Mouse (Mus musculus): ENCODE measurements around the gene Dcst1. TPM values are rescaled to one million over a fixed set of nuclear protein-coding genes. Genes with fewer than 3 reads are reported as not detected.
A peak's percentile ranks its signal among the peaks of the same experiment; 100 is the strongest.

Gene Dcst1
- polyA plus RNA-seq, 1 experiment from 2014 or later = 0.15 TPM

GRCm38 (mm10) chr3:89367338-89367737 is 2.3 kb upstream of the Dcst1 start:
- H3K4me3 ChIP-seq (ENCODE audit: low read depth, low read length) = no peak overlapping the region
- H3K27me3 ChIP-seq (ENCODE audit: insufficient read depth, low read length) = no peaks in the 10 kb centered on the region
- H3K9me3 ChIP-seq (ENCODE audit: low read length) = no peaks in the 10 kb centered on the region
- H3K27ac ChIP-seq (ENCODE audit: low read depth) = no peak overlapping the region
- no peak for TF ChIP-seq CTCF (IDR thresholded peaks at IDR 0.05; ENCODE audit: low read depth)
- TF ChIP-seq EP300 (IDR thresholded peaks at IDR 0.05; ENCODE audit: low read depth) = no peak
- 57% methylated on average over 11 of the region's 11 CpGs for WGBS (ENCODE audit: insufficient replicate concordance)
- H3K4me2 ChIP-seq (ENCODE audit: low read depth, low read length) = no peak overlapping the region
- no peak overlapping the region for H3K9ac ChIP-seq (replicated peaks)
- ATAC-seq (peak; percentile 48), DNase-seq (peak; percentile 17)
- H3K4me1 ChIP-seq (ENCODE audit: insufficient read depth) = no peaks in the 10 kb centered on the region
- no peaks in the 10 kb centered on the region for H3K36me3 ChIP-seq (replicated peaks; ENCODE audit: insufficient read depth, low read length)

- no peak for ATAC-seq
- Histone ChIP-seq H3K27me3 (ENCODE audit: insufficient read depth, low read length) (no peaks in the 10 kb centered on the region), H3K9me3 (ENCODE audit: low read length) (no peaks in the 10 kb centered on the region), H3K4me2 (ENCODE audit: low read depth, low read length) (no peak overlapping the region), H3K36me3 (replicated peaks; ENCODE audit: insufficient read depth, low read length) (no peaks in the 10 kb centered on the region), H3K4me3 (ENCODE audit: low read depth, low read length) (no peak overlapping the region), H3K4me1 (ENCODE audit: insufficient read depth) (no peaks in the 10 kb centered on the region), H3K27ac (ENCODE audit: low read depth) (no peak overlapping the region), H3K9ac (replicated peaks) (no peak overlapping the region)
- TF ChIP-seq EP300 (IDR thresholded peaks at IDR 0.05; ENCODE audit: low read depth) (no peak), CTCF (IDR thresholded peaks at IDR 0.05; ENCODE audit: low read depth) (no peak)
- no peak for DNase-seq
- 70% methylated on average over 20 of the region's 20 CpGs for WGBS (ENCODE audit: insufficient replicate concordance)
Observed at GRCm38 (mm10) chr3:89365486-89366414, 697 bp upstream of the Dcst1 start.

- DNase-seq (no peak), ATAC-seq (no peak)
- no peak for TF ChIP-seq CTCF (IDR thresholded peaks at IDR 0.05; ENCODE audit: low read depth)
- no peak for TF ChIP-seq EP300 (IDR thresholded peaks at IDR 0.05; ENCODE audit: low read depth)
- Histone ChIP-seq H3K4me1 (ENCODE audit: insufficient read depth) (no peaks in the 10 kb centered on the region), H3K36me3 (replicated peaks; ENCODE audit: insufficient read depth, low read length) (no peaks in the 10 kb centered on the region), H3K27me3 (ENCODE audit: insufficient read depth, low read length) (no peaks in the 10 kb centered on the region), H3K27ac (ENCODE audit: low read depth) (no peak overlapping the region), H3K4me3 (ENCODE audit: low read depth, low read length) (no peak overlapping the region), H3K9me3 (ENCODE audit: low read length) (no peaks in the 10 kb centered on the region), H3K9ac (replicated peaks) (no peak overlapping the region), H3K4me2 (ENCODE audit: low read depth, low read length) (no peak overlapping the region)
- 74% methylated on average over 8 of the region's 8 CpGs for WGBS (ENCODE audit: insufficient replicate concordance)
Observed at GRCm38 (mm10) chr3:89364631-89365030, 422 bp downstream of the Dcst1 start.

- Histone ChIP-seq H3K9ac (replicated peaks) (no peak within 1 kb of the TSS), H3K36me3 (replicated peaks; ENCODE audit: insufficient read depth, low read length) (no peaks in the 10 kb centered on the region), H3K27ac (ENCODE audit: low read depth) (no peak within 1 kb of the TSS), H3K4me3 (ENCODE audit: low read depth, low read length) (no peak within 1 kb of the TSS), H3K4me1 (ENCODE audit: insufficient read depth) (no peaks in the 10 kb centered on the region), H3K9me3 (ENCODE audit: low read length) (no peaks in the 10 kb centered on the region), H3K4me2 (ENCODE audit: low read depth, low read length) (no peak within 1 kb of the TSS), H3K27me3 (ENCODE audit: insufficient read depth, low read length) (no peaks in the 10 kb centered on the region)
- WGBS (ENCODE audit: insufficient replicate concordance) = 80% methylated on average over 7 of the region's 7 CpGs
- no peak for DNase-seq
- TF ChIP-seq CTCF (IDR thresholded peaks at IDR 0.05; ENCODE audit: low read depth) = no peak
- no peak for TF ChIP-seq EP300 (IDR thresholded peaks at IDR 0.05; ENCODE audit: low read depth)
- ATAC-seq = no peak
Observed at GRCm38 (mm10) chr3:89361675-89362074, 3.4 kb downstream of the Dcst1 start, which contains the start of gene Dcst2. Gene Dcst2, plus strand, starts transcription at chr3:89361975.

- H3K4me1 ChIP-seq (ENCODE audit: insufficient read depth) = no peaks in the 10 kb centered on the region
- no peak overlapping the region for H3K9ac ChIP-seq (replicated peaks)
- H3K4me2 ChIP-seq (ENCODE audit: low read depth, low read length) = no peak overlapping the region
- no peaks in the 10 kb centered on the region for H3K36me3 ChIP-seq (replicated peaks; ENCODE audit: insufficient read depth, low read length)
- H3K9me3 ChIP-seq (ENCODE audit: low read length) = no peaks in the 10 kb centered on the region
- ATAC-seq = no peak
- DNase-seq = no peak
- H3K27me3 ChIP-seq (ENCODE audit: insufficient read depth, low read length) = no peaks in the 10 kb centered on the region
- no peak for TF ChIP-seq CTCF (IDR thresholded peaks at IDR 0.05; ENCODE audit: low read depth)
- no peak for TF ChIP-seq EP300 (IDR thresholded peaks at IDR 0.05; ENCODE audit: low read depth)
- 42% methylated on average over 3 of the region's 3 CpGs for WGBS (ENCODE audit: insufficient replicate concordance)
- H3K27ac ChIP-seq (ENCODE audit: low read depth) = no peak overlapping the region
- H3K4me3 ChIP-seq (ENCODE audit: low read depth, low read length) = no peak overlapping the region
Observed at GRCm38 (mm10) chr3:89360237-89360636, 4.8 kb downstream of the Dcst1 start.

- 73% methylated on average over 6 of the region's 6 CpGs for WGBS (ENCODE audit: insufficient replicate concordance)
- no peak overlapping the region for H3K4me3 ChIP-seq (ENCODE audit: low read depth, low read length)
Observed at GRCm38 (mm10) chr3:89359630-89360029, 5.4 kb downstream of the Dcst1 start.

More at GRCm38 (mm10) chr3:89359630-89360029, 5.4 kb downstream of the Dcst1 start:
- H3K4me1 ChIP-seq (ENCODE audit: insufficient read depth) = no peaks in the 10 kb centered on the region
- no peak for TF ChIP-seq EP300 (IDR thresholded peaks at IDR 0.05; ENCODE audit: low read depth)
- TF ChIP-seq CTCF (IDR thresholded peaks at IDR 0.05; ENCODE audit: low read depth) = no peak
- no peak overlapping the region for H3K4me2 ChIP-seq (ENCODE audit: low read depth, low read length)
- no peak overlapping the region for H3K27ac ChIP-seq (ENCODE audit: low read depth)
- ATAC-seq (no peak), DNase-seq (no peak)
- no peak overlapping the region for H3K9ac ChIP-seq (replicated peaks)
- H3K36me3 ChIP-seq (replicated peaks; ENCODE audit: insufficient read depth, low read length) = no peaks in the 10 kb centered on the region
- H3K27me3 ChIP-seq (ENCODE audit: insufficient read depth, low read length) = no peaks in the 10 kb centered on the region
- no peaks in the 10 kb centered on the region for H3K9me3 ChIP-seq (ENCODE audit: low read length)
